In genomic region chr6:119310176-119310575, GRCm38 (mm10) we compare ENCODE assay signal across 24 mouse cellular contexts. TPM values are rescaled to one million over a fixed set of nuclear protein-coding genes. Genes with fewer than 3 reads are reported as not detected.
DNase-seq lines count a peak whose midpoint lies in the region; ATAC-seq lines count a peak whose summit lies in the region.
"Had no signal": no experiment of that assay in that cellular context is flagged by ENCODE, and none has a peak within 500 bp of the region (broad histone marks: within the 10 kb centered on the region; RNA-seq: fewer than 3 reads in every experiment).

No protein-coding gene starts in this region.

- ATAC-seq in forebrain, embryonic 14.5 days, result no peak
- ATAC-seq: forebrain, embryonic 15.5 days; inflammation-experienced regulatory T-cells, adult 6 months; lung, postnatal 0 days had no signal

- WGBS in limb, embryonic 10.5 days, result 55% methylated on average over 9 of the region's 9 CpGs
- 65% methylated on average over 9 of the region's 9 CpGs for WGBS in forebrain, embryonic 14.5 days

- no peak overlapping the region for H3K9ac ChIP-seq in forebrain, embryonic 14.5 days (ENCODE audit: low read length)
- H3K9ac ChIP-seq: embryonic facial prominence, embryonic 12.5 days; forebrain, embryonic 15.5 days; heart, embryonic 12.5 days; hindbrain, embryonic 13.5 days; limb, embryonic 15.5 days; liver, embryonic 15.5 days had no signal

- H3K4me1 ChIP-seq in limb, embryonic 10.5 days, result peaks cover 15% of the 10 kb centered on the region
- peaks cover 15% of the 10 kb centered on the region for H3K4me1 ChIP-seq in forebrain, embryonic 14.5 days (ENCODE audit: control insufficient read depth, insufficient read depth, low read length)
- H3K4me1 ChIP-seq: heart, embryonic 12.5 days; limb, embryonic 15.5 days; liver, embryonic 15.5 days had no signal

- no peak overlapping the region for H3K4me3 ChIP-seq in limb, embryonic 10.5 days
- H3K4me3 ChIP-seq in forebrain, embryonic 14.5 days (ENCODE audit: low read depth, low read length), result no peak overlapping the region
- H3K4me3 ChIP-seq: embryonic facial prominence, embryonic 12.5 days; erythroblast, embryonic 14.5 days; forebrain, embryonic 15.5 days; heart, embryonic 12.5 days; hindbrain, embryonic 13.5 days; limb, embryonic 15.5 days; liver, embryonic 15.5 days; myocyte had no signal

- DNase-seq in cerebellum, adult 11-12 months, result peak; percentile 9
- DNase-seq in cerebellum, adult 18-20 months, result no peak
- DNase-seq in right cerebral cortex, adult 18-20 months, result peak; percentile 90
- no peak for DNase-seq in right cerebral cortex, postnatal 4 days
- no peak for DNase-seq in limb, embryonic 10.5 days (ENCODE audit: low spot score)
- peak; percentile 88 for DNase-seq in telencephalon, adult 2 months (ENCODE audit: low read depth, low spot score)
- DNase-seq in lung, postnatal 25 days (ENCODE audit: low spot score), result no peak
- no peak for DNase-seq in forebrain, embryonic 14.5 days (ENCODE audit: low spot score)
- DNase-seq: adrenal gland, adult 8-10 months; kidney, adult 2 months; kidney, postnatal 25 days; midbrain, embryonic 14.5 days; spleen, adult 18-20 months; thymus, postnatal 36 days had no signal

- 0 out of 2 replicates have a peak overlapping the region, but pooled peaks have one; percentile 14 for H3K27ac ChIP-seq in limb, embryonic 10.5 days
- no peak overlapping the region for H3K27ac ChIP-seq in forebrain, embryonic 14.5 days (ENCODE audit: low read depth, low read length)
- H3K27ac ChIP-seq: embryonic facial prominence, embryonic 12.5 days; forebrain, embryonic 15.5 days; hindbrain, embryonic 13.5 days; limb, embryonic 15.5 days; liver, embryonic 15.5 days had no signal

- no peak overlapping the region for H3K4me2 ChIP-seq in forebrain, embryonic 14.5 days (ENCODE audit: low read length)
- H3K4me2 ChIP-seq: embryonic facial prominence, embryonic 12.5 days; forebrain, embryonic 15.5 days; heart, embryonic 12.5 days; hindbrain, embryonic 13.5 days; limb, embryonic 15.5 days; liver, embryonic 15.5 days had no signal

- H3K36me3 ChIP-seq in limb, embryonic 10.5 days, result no peaks in the 10 kb centered on the region
- no peaks in the 10 kb centered on the region for H3K36me3 ChIP-seq in forebrain, embryonic 14.5 days (ENCODE audit: control insufficient read depth, insufficient read depth, low read length)
- H3K36me3 ChIP-seq: embryonic facial prominence, embryonic 12.5 days; forebrain, embryonic 15.5 days; heart, embryonic 12.5 days; hindbrain, embryonic 13.5 days; limb, embryonic 15.5 days; liver, embryonic 15.5 days had no signal

- no peaks in the 10 kb centered on the region for H3K9me3 ChIP-seq in limb, embryonic 10.5 days (replicated peaks)
- H3K9me3 ChIP-seq in forebrain, embryonic 14.5 days (replicated peaks; ENCODE audit: control insufficient read depth, low read length), result no peaks in the 10 kb centered on the region
- H3K9me3 ChIP-seq: embryonic facial prominence, embryonic 12.5 days; forebrain, embryonic 15.5 days; heart, embryonic 12.5 days; hindbrain, embryonic 13.5 days; limb, embryonic 15.5 days; liver, embryonic 15.5 days had no signal

- no peaks in the 10 kb centered on the region; the same call in 1 of the 2 replicates for H3K27me3 ChIP-seq in limb, embryonic 10.5 days (ENCODE audit: low read depth, poor library complexity, severe bottlenecking)
- no peaks in the 10 kb centered on the region for H3K27me3 ChIP-seq in forebrain, embryonic 14.5 days (replicated peaks; ENCODE audit: control insufficient read depth, insufficient read depth, low read length)
- H3K27me3 ChIP-seq: forebrain, embryonic 15.5 days; hindbrain, embryonic 13.5 days; limb, embryonic 15.5 days; liver, embryonic 15.5 days had no signal

RNA-seq across cellular contexts. Expression of gene Lrtm2, which starts 20.4 kb away (rescaled TPM):
- polyA plus RNA-seq in limb, embryonic 10.5 days (2016; fragmentation: Nextera tagmentation; extraction: Ambion mirVana), result not detected in 2 replicates
- 2.7 and 3.9 TPM in 2 replicates for polyA plus RNA-seq in forebrain, embryonic 14.5 days (2014; fragmentation: Nextera tagmentation; extraction: Ambion mirVana)
- polyA plus RNA-seq: erythroblast, embryonic 14.5 days had no signal

Comparison
In these comparisons a context has a peak if more than half of its experiments do, and no peak if none do; other contexts are left out.
1. DNase-seq: peak in cerebellum, adult 11-12 months (single experiment), right cerebral cortex, adult 18-20 months (single experiment) and telencephalon, adult 2 months (single experiment); none in cerebellum, adult 18-20 months (0 of 2), right cerebral cortex, postnatal 4 days (single experiment), limb, embryonic 10.5 days (single experiment), lung, postnatal 25 days (single experiment) and forebrain, embryonic 14.5 days (single experiment).